Mouse (Mus musculus) R1 (cell line): ENCODE measurements around the gene Idh3a.
"Not testable (repeated sequence)": the region's sequence is repeated elsewhere in the genome, so short reads cannot be mapped to it uniquely, and the experiment has no call there.

Source experiments
- DNase-seq: peaks from one replicate; pipeline ENCODE4 v3.0.0-alpha.2; 2018; ENCODE audit warnings: low read depth, low spot score

Idh3a gene

GRCm38 (mm10) chr9:54586199-54587061 is at the start of gene Idh3a:
Gene Idh3a, plus strand, starts transcription at chr9:54586334.
- DNase-seq: peak; percentile 96

- DNase-seq: no peak
Observed at GRCm38 (mm10) chr9:54537030-54537429, 49.1 kb upstream of the Idh3a start.

- DNase-seq: no peak
Observed at GRCm38 (mm10) chr9:54537480-54537879, 48.7 kb upstream of the Idh3a start.

- no peak for DNase-seq
Observed at GRCm38 (mm10) chr9:54538244-54538643, 47.9 kb upstream of the Idh3a start.

GRCm38 (mm10) chr9:54538684-54539083 is 47.5 kb upstream of the Idh3a start, which contains the start of gene Sh2d7:
Gene Sh2d7, plus strand, starts transcription at chr9:54538984.
- no peak for DNase-seq

- no peak for DNase-seq
Observed at GRCm38 (mm10) chr9:54540801-54541200, 45.3 kb upstream of the Idh3a start.

- DNase-seq: no peak
Observed at GRCm38 (mm10) chr9:54544212-54544953, 41.8 kb upstream of the Idh3a start.

- no peak for DNase-seq
Observed at GRCm38 (mm10) chr9:54544954-54545315, 41.2 kb upstream of the Idh3a start.

GRCm38 (mm10) chr9:54547536-54547935 is 38.6 kb upstream of the Idh3a start:
- peak; percentile 51 for DNase-seq

GRCm38 (mm10) chr9:54549433-54549832 is 36.7 kb upstream of the Idh3a start:
- DNase-seq: no peak

- DNase-seq: peak; percentile 51
Observed at GRCm38 (mm10) chr9:54552409-54552808, 33.7 kb upstream of the Idh3a start.

GRCm38 (mm10) chr9:54555044-54555443 is 31.1 kb upstream of the Idh3a start:
- no peak for DNase-seq

- DNase-seq: no peak
Observed at GRCm38 (mm10) chr9:54558731-54559130, 27.4 kb upstream of the Idh3a start.

GRCm38 (mm10) chr9:54559771-54560471 is 26.2 kb upstream of the Idh3a start, which contains the start of gene Cib2:
Gene Cib2, minus strand, starts transcription at chr9:54560218.
- peak; percentile 74 for DNase-seq

- DNase-seq: no peak
Observed at GRCm38 (mm10) chr9:54560831-54561601, 25.1 kb upstream of the Idh3a start.

- peak; percentile 61 for DNase-seq
Observed at GRCm38 (mm10) chr9:54566958-54567357, 19.2 kb upstream of the Idh3a start.

- DNase-seq: peak; percentile 73
Observed at GRCm38 (mm10) chr9:54568732-54569131, 17.4 kb upstream of the Idh3a start.

GRCm38 (mm10) chr9:54571130-54571839 is 14.8 kb upstream of the Idh3a start:
- DNase-seq: no peak

- DNase-seq: no peak
Observed at GRCm38 (mm10) chr9:54583712-54584111, 2.4 kb upstream of the Idh3a start.

- not testable (repeated sequence) for DNase-seq
Observed at GRCm38 (mm10) chr9:54584127-54584526, 2.0 kb upstream of the Idh3a start.

GRCm38 (mm10) chr9:54585839-54586198 is 315 bp upstream of the Idh3a start:
- DNase-seq: no peak
